Mouse (Mus musculus): ENCODE measurements around the gene Cdkn2aipnl.
A peak's percentile ranks its signal among the peaks of the same experiment; 100 is the strongest.

Gene Cdkn2aipnl

DNA sequence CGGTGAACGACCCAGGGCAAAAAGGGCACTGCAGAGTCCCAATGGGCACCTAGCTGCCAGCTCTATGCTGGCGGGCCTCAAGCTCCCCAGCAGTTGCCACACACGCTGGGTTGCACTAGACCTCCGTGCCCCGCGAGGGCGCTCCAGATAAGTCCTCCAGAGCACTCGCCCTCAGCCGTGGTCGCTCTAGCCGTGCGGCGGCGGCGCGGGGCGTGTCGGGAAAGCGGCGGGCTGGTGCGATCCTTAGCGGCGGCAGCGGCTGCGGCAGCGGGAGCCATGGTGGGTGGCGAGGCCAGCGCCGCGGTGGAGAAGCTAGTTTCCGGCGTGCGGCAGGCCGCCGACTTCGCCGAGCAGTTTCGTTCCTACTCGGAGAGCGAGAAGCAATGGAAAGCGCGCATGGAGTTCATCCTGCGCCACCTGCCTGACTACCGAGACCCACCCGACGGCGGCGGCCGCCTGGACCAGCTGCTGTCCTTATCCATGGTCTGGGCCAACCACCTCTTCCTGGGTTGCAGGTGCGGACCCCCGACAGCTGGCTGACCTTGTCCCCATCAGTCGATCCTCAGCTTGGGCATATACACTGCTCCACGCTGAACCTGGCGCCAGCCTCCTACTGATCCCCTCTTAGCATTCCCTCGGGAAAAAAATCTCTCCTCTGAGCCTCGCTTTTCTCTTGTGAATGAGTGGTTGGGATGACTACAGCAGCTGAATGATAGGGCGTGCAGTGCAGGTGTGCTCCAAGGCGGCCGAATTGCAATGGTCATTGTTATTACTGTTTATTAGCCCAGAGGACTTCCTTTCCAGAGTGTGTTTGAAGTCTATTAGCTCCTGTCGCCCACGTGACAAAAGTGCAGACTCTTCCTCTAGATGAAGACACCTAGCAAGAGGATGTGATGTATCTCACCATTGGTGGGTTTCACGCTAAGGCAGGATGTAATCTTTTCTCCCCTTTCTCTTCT lies at the start of gene Cdkn2aipnl:
TSS of gene Cdkn2aipnl (plus strand) at position 219 of the 959 bp plus-strand sequence.
- peak; percentile 90 for DNase-seq (ENCODE audit: low read depth, low spot score)

DNA sequence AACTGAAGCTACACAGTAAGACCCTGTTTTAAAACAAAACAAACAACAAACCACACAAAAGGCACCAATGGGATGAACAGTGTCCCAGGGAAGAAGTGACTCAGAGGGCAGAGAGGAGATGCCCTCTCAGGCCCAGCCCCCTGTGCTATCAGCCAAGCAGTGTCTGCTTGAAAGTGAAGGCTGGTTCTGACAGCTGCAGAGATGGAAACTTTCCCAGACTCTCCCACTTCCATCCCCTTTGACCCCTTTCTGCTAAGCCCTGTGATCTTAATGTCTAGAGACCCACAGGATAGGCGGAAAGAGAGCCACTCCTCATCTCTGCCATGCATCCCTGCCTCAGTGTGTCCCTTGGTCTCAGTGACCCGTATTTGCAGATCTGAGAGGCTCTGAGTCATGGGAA lies 49.5 kb upstream of the Cdkn2aipnl start:
- DNase-seq (ENCODE audit: low read depth, low spot score) = no peak

DNA sequence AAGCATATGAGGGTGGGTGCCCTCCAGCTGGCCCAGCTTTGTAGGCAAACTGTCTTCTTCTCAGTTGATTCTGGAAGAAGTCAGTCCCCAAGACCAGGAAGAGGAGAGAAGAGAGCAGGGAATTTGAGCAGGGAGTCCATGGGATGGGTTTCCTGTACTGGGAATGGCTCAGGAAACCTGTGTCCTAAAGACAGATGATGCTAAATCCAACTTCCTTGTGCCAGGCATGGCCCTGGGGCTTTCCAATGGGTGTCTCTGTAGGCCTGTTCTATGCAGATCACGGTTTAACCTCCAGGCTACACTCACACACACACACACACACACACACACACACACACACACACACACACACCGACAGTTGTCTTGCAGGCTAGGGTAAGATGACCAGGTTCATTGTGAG lies 48.9 kb upstream of the Cdkn2aipnl start:
- no peak for DNase-seq (ENCODE audit: low read depth, low spot score)

DNA sequence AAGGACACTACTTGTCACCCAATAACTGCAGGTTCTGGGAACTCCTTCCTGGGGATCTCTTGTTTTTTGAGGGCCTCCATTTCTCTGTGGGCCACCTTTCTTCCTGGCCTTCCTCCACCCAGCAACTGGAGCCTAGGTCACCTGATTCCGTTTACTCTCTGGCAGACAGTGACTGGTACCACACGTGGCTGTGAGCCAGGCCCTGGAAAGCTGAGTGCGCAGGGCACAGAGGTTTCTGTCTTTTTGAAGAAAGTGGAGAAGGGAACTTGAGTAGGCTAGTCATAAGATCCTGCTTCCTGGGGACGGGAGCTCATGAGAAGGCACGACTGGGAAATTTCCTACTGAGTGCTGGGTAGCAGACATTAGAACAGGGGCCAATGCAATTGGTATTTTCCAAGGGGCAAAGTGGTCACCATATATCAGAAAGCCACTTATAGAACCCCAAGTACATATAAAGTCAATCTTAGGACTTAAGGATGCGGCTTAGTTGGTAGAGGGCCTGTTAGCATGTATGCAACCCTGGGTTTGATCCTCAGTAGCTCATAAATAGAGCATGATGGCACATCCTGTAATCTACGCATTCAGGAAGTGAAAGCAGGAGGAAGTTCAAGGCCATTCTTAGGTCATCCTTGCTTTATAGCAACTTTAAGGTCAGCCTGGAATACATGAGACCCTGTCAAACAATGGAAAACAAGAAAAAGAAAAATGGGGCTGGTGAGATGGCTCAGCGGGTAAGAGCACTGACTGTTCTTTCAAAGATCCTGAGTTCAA lies 45.9 kb upstream of the Cdkn2aipnl start:
- no peak for DNase-seq (ENCODE audit: low read depth, low spot score)

DNA sequence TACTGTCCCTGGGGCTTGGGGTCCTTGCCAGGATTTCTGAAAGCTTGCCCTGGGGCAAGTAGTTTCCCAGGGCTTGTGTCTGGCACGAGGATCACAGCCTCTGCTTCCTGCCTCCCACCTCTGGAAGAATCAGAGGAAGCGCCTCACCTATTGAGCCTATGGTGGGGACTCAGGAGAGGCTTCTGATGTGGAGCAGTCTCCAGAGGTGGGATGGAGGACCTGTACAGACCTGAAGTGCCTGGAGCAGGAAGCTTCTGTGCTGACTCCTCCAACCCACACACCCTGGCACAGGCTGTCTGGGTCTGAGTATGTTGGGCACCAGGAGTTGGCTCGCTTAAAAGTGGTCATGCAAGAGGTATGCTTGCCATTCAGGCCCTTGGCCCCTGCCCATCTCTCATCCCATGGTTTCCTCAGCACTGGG lies 45.0 kb upstream of the Cdkn2aipnl start:
- no peak for DNase-seq (ENCODE audit: low read depth, low spot score)

DNA sequence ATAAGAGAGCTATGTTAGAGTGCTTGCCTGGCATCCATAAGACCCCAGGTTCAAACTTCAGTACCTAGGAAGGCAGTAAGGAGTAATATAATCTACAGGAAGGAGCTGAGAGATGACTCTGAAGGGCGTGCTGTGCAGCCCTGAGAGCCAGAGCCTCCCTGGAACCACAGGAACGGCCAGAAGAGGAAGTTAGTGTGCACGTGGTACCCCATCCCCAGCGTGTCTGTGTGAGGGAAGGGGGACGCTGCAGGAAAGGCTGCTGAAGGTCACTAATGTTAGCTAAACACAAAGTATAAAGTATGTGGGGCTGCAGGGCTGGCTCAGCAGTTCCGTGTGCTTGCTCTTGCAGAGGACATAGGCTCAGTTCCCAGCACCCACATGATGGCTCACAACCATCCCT lies 41.9 kb upstream of the Cdkn2aipnl start:
- no peak for DNase-seq (ENCODE audit: low read depth, low spot score)

DNA sequence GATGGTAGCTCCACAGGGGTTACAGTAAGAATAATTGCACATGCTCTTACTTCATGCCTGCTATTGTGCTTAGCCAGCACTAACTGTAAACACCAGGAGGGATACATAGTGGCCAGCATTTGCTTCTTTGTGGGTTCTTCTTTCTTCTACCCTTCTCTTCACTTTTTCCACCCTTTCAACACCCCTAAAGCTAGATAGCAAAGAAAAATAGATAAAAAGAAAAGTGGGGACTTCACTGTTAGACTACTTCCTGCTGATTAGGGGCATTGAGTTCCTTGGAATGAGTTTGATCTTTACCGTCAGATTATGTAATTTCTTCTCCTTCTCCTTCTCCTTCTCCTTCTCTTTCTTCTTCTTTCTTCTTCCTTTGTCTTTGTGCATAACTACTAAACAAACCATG lies 41.1 kb upstream of the Cdkn2aipnl start:
- no peak for DNase-seq (ENCODE audit: low read depth, low spot score)

DNA sequence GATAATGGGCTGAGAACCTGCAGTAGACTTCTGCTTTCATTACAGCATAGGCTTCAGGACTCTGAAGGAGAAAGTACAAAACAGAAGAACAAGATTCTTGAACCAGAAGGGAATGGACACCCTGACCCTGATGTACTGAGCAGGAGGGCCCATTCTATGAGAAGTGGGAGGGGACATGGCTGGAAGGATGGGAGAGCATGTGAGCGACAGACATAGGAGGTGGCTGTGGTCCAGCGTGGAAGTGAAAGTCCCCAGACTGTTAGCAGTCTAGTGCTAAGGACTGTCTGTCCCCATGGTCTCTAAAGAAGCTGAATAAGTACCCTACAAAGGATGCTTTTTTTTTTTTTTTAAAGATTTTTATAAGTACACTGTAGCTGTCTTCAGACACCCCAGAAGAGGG lies 40.4 kb upstream of the Cdkn2aipnl start:
- no peak for DNase-seq (ENCODE audit: low read depth, low spot score)

DNA sequence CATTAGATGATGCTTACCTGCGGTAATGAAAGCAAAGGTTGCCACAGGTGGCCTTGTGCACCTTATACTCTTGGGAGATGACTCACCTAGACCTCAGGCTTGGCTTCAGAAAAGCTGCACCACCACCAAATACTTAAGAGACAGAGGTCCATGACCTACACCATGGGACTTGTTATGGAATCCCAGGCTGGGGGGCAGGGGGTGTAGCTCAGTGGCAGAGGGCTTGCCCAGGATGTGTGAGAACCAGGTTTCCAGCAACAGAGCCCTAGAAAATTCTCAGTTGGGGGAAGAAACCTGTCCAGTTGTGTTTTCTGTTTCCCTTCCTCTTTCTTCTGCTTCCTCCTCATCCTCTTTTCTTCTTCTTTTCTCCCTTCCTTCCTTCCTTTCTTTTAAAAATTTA lies 36.3 kb upstream of the Cdkn2aipnl start:
- DNase-seq (ENCODE audit: low read depth, low spot score) = no peak

DNA sequence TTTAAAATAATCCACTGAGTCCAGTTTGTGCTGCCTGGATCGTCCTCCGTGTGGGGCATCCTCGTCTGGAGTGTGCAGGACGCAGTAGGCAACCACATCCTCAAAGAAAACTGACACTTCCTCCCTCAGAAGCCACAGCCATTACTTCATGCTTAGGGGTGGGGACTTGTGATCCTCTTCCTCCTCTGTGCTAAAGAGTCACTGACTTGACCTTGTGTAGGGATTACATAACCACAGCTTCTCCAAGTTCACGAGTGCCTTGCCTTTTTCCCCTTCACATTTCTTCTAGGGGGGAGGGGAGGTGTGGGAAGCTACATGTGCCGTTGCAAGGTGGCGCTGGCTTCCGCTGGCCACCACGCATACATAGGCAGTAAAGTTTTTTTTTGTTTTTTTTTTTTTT lies 35.7 kb upstream of the Cdkn2aipnl start:
- DNase-seq (ENCODE audit: low read depth, low spot score) = no peak

DNA sequence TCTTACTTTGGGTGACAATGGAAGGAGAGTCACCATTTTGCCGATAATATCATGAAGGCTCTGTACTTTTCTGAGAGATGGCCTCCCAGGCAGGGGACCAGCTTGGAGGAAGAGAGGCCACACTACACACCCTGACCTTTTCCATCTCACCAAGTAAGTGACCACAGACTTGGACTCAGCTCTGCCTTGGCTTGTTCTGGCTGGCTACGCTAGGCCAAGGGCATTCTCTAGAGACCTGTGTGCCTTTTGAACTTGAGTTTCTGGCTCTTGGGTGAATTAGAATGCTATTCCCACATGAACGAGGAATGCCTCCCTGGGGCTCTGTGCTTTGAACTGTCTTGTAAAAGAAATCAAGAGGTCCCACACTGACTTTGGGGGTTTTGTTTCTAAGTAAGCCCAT lies 33.2 kb upstream of the Cdkn2aipnl start:
- DNase-seq (ENCODE audit: low read depth, low spot score) = no peak

DNA sequence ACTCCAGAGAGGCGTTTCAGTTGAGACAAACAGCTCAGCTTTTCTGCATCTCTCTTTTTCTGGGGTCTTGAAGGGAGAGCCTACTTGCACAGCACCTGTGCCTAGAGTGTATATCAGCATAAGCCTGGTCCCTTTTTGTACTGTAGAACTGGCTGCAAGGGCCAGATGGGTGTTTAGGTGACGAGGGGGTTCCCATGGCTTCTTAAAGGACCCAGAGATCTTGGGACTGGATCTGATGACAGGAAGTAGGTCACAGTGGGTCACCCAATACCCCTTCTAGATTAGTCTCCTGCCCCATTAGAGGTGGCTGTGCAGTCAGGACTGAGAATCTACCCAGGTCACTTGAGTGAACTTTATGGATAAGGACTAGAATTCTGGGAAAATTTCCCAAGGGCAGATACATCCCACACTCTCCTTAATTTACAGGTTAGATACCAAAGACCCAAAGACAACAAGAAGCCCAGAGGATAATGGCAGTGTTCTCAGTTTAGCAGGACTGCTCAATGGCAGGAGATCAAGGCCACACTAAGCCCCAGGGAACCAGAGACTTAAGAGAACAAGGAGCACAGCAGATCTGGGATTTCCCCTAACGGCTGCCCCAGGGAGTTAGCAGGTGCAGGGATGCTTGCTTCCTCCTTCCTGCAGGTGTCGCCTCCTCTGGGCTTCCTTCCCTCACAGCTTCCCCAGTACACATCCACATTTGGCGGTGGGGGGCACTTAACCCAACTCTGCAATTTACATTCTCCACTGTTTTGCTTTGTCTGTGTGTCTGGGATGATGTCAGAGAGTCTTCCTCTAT lies 31.6 kb upstream of the Cdkn2aipnl start:
- no peak for DNase-seq (ENCODE audit: low read depth, low spot score)

DNA sequence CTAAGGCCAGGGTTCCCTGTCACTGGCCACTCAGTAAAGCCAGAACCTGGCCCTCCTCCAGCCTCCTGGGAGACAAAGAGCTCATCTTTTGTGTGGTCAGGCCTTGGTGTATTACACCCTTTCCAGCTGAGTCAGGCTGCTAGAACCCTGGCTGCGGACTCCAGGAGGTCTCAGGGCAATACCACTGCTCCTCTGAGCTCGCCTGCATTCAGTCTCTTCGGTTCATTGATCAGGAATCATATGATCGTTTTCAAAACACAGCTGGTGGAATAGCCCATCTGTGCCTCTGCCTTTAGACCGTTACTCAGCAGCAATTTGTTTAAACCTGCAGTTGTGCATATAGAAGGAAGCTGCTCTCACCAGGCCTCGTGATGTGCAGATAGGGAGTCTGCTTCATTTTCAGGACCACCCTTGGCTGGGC lies 30.1 kb upstream of the Cdkn2aipnl start:
- no peak for DNase-seq (ENCODE audit: low read depth, low spot score)

DNA sequence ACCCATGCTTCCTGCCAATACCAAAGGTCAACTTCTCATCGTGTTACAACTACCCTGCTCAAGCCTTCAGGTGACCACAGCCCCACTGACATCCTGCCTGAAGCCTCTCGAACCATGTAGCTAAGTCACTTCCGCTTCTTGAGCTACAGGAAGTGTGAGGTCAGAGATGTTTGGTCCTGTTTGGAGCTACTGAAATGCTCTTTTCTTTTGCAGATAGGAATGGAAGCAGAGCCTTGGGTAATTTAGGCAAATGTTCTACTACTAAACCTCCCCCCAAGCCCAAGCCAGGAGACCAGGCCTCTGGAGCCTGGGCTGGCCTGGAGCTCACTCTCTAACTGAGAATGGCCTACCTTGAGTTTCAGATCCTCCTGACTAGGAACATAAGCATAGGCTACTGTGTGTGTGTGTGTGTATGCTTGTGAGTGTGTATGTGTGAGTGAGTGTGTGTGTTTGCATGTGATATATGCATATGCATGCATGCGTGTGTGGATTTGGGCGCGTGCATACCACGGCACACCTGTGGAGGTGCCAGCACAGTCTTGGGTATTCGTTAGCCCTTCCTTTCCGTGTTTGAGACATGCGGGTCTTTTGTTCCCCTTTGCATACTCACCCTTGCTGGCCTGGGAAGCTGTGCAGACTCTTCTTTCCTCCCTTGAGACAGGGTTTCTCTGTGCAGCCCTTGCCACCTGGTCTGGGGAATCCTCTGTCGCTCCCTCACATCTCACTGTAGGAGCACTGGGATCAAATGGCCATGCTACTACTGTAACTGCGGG lies 28.5 kb upstream of the Cdkn2aipnl start:
- DNase-seq (ENCODE audit: low read depth, low spot score) = no peak

DNA sequence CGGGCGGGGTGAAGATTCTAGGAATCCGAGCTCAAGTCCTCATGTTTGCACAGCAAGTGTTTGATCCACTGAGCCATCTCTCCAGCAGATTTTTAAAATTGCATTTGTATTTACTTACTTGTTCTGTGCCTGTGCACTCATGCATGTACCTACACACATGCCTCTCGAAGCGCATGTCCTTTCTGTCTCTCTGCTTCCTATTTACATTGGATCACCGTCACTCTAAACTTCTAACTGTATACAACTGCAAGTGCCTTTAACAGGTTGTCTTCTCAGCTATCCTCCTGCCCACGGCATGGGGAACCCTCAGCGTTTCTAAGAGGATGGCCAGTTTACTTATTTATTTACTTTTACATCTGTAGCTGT lies 27.9 kb upstream of the Cdkn2aipnl start:
- no peak for DNase-seq (ENCODE audit: low read depth, low spot score)

DNA sequence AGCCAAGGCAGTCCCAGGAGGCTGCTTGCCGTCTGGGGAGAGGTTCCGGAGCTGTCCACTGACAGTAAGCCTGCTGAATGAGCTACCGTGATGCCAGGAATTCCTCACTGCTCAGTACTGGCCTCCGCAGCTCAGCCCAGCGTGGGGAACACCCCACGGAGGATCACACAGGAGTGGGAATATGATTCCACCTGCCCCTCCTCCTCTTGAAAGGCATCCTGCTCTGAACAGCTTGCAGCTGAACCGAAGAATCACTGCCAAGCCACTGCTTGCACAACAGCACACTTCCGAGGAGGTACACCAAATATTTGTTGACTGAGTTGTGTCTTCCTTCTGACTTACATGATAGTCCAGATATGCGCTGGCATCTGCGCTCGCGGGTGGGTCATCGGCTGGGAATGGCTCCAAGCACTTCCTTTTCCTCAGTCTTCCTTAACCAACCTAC lies 26.9 kb upstream of the Cdkn2aipnl start:
- no peak for DNase-seq (ENCODE audit: low read depth, low spot score)

DNA sequence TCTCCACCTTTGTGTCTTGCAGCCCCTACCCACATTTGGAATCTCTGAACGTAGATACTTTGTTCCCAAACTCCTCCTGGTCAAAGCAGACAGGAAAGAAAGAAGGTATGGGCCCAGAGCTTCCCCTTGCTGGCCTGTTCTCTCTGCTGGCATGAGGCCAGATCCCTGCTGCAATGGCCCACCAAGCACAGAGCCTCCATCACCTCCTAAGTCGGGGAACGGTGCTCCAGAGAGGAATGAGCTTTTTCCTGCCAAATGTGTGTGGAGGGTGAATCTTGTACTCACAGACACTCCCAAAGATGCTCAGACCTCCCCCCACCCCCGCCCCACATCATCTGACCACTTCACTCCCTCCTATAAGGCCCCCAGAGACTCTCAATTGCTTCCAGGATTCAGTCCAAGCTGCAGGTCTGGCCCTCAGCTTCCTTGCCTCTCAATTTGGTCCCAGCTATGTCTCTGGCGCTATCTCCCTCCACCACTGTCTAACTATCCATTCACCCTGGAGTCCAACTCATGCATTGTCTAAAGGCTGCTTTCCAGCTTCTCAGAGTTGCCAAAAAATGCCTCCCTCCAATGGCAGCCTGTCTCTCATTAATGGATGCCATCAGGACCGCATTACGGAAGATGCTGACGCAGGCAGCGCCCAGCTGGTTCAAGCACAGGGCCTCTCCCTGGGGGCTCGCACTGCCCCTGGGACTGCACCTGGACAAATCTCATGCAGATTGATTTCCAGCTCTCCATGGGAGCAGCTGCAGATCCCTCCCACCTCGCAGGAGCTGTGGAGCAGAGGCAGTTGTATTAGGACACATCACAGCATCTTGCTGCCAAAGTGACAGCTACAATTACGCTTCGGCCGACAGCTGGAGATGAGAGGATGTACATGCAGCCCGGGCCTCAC lies 24.6 kb upstream of the Cdkn2aipnl start:
- DNase-seq (ENCODE audit: low read depth, low spot score) = no peak

DNA sequence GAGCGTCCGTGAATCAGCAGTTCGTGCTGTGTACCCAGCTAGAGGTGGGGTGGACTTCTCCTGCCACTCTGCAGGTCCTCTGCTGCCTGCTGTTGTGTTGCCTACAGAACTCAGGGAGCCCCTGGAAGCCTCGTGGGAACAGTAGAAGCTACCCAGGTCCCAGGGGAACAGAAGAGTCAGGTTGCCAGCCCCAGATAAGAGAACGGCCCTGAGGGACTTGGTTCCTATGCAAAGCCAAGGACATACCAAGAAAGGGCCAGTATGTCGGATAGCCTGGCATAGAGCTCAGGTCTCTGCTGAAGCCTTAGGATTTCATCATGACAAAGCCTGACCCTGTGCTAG lies 24.0 kb upstream of the Cdkn2aipnl start:
- no peak for DNase-seq (ENCODE audit: low read depth, low spot score)

DNA sequence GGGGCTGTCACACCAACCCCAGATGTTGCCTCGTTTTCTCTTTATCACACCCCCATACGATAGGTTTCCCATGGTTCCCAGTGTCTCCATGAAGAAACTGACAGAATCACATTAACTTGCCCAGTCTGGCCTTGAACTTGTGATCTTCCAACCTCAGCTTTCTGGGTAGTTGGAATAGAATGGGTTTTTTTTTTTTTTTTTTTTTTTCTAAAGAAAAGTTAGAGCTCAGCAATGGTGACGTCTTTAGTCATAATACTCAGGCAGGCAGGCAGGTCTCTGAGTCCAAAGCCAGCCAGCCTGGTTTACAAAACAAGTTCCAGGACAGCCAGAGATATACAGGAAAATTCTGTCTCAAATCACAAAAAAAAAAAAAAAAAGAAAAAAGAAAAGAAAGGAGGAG lies 23.2 kb upstream of the Cdkn2aipnl start:
- no peak for DNase-seq (ENCODE audit: low read depth, low spot score)

DNA sequence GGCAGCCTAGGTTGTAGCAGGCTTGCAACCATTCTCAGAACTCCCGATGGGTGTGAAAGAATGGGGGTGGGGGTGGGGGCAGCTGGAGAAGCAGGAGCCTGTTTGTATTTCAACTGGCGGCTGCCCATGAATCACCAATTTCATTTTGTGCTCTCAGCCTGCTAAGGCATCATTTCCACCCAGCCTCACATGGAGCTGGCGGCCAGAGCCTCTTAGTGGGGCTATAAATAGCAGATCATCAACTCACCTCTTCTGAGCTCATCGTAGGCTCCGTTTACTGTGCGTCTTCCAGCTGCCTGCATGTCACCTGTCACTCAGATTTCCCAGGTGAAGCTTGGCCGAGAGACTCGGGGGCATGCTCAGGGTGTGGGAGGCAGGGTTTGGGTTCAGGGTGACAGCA lies 21.9 kb upstream of the Cdkn2aipnl start:
- no peak for DNase-seq (ENCODE audit: low read depth, low spot score)

Data from forelimb bud, embryonic 11.5 days (tissue).